Mouse (Mus musculus): ENCODE data around the gene Mrps18a. TPM values are rescaled to one million over a fixed set of nuclear protein-coding genes. Genes with fewer than 3 reads are reported as not detected.

Gene Mrps18a
- total RNA-seq, 1 experiment, result 90.0 TPM

GRCm38 (mm10) chr17:46165460-46165859 is 54.7 kb downstream of the Mrps18a start:
- Histone ChIP-seq H3K36me3 (ENCODE audit: control insufficient read depth, insufficient read depth, low read length, poor library complexity, severe bottlenecking) (peaks cover 23% of the 10 kb centered on the region; the same call in 1 of the 2 replicates), H3K27ac (ENCODE audit: insufficient read depth, low read depth, low read length, poor library complexity, severe bottlenecking) (no peak overlapping the region), H3K9me3 (ENCODE audit: control insufficient read depth, insufficient read depth, low read depth, low read length) (no peaks in the 10 kb centered on the region), H3K4me3 (ENCODE audit: insufficient read depth in 1 of 2, low read depth in 1 of 2, low read length in 2 of 2, poor library complexity in 1 of 2, severe bottlenecking in 1 of 2) (no peak overlapping the region), H3K9ac (ENCODE audit: insufficient read depth, low read depth, low read length, poor library complexity, severe bottlenecking) (no peak overlapping the region), H3K4me1 (ENCODE audit: control insufficient read depth in 2 of 2, insufficient read depth in 2 of 2, low read length in 2 of 2, poor library complexity in 1 of 2) (0 out of 4 replicates have a peak, but pooled peaks cover 0 to 1% of the 10 kb centered on the region in 2 experiments)
- in situ Hi-C loops (cut with MboI; ENCODE audit: low sequenced_read_pairs in 2 of 2, unreplicated experiment in 2 of 2), result no loop called here
- no peak for DNase-seq (ENCODE audit: low read depth, low spot score)
- TF ChIP-seq ZC3H11A (IDR thresholded peaks at IDR 0.05; ENCODE audit: borderline replicate concordance, low read depth, low read length) (no peak), HCFC1 (IDR thresholded peaks at IDR 0.05; ENCODE audit: borderline replicate concordance, insufficient read depth, low read length) (no peak), MAFK (IDR thresholded peaks at IDR 0.05; ENCODE audit: insufficient read depth, low read depth, low read length) (no peak), ZNF384 (IDR thresholded peaks at IDR 0.05; ENCODE audit: low read depth, low read length) (no peak), CHD2 (IDR thresholded peaks at IDR 0.05; ENCODE audit: low read depth, low read length) (no peak)

GRCm38 (mm10) chr17:46166270-46166669 is 55.5 kb downstream of the Mrps18a start:
- Histone ChIP-seq H3K36me3 (ENCODE audit: control insufficient read depth, insufficient read depth, low read length, poor library complexity, severe bottlenecking) (peaks cover 23% of the 10 kb centered on the region; the same call in 1 of the 2 replicates), H3K4me3 (ENCODE audit: insufficient read depth in 1 of 2, low read depth in 1 of 2, low read length in 2 of 2, poor library complexity in 1 of 2, severe bottlenecking in 1 of 2) (no peak overlapping the region), H3K9ac (ENCODE audit: insufficient read depth, low read depth, low read length, poor library complexity, severe bottlenecking) (no peak overlapping the region), H3K27ac (ENCODE audit: insufficient read depth, low read depth, low read length, poor library complexity, severe bottlenecking) (no peak overlapping the region), H3K4me1 (ENCODE audit: control insufficient read depth in 2 of 2, insufficient read depth in 2 of 2, low read length in 2 of 2, poor library complexity in 1 of 2) (0 out of 4 replicates have a peak, but pooled peaks cover 0 to 1% of the 10 kb centered on the region in 2 experiments), H3K9me3 (ENCODE audit: control insufficient read depth, insufficient read depth, low read depth, low read length) (no peaks in the 10 kb centered on the region)
- in situ Hi-C loops (cut with MboI; ENCODE audit: low sequenced_read_pairs in 2 of 2, unreplicated experiment in 2 of 2), result no loop called here
- no peak for DNase-seq (ENCODE audit: low read depth, low spot score)
- TF ChIP-seq HCFC1 (IDR thresholded peaks at IDR 0.05; ENCODE audit: borderline replicate concordance, insufficient read depth, low read length), result no peak

DNA sequence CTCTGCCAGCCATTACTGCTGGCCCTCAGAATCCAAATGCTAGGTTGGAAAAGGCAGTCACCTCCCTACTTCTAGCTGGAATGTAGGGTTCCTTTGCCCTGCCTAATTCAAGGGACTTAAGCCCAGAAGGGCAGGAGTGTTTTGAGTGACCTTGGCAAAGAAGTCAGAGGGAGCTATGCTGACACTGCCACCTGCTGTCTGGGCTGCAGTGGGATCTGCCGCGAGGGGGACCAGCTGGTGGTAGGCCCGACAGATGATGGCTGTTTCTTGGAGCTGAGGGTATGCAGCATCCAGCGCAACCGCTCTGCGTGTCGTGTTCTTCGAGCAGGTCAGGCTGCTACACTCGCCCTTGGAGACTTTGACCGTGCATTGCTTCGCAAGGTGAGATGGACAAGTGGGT is 56.2 kb downstream of the Mrps18a start:
- Histone ChIP-seq H3K4me1 (ENCODE audit: control insufficient read depth in 2 of 2, insufficient read depth in 2 of 2, low read length in 2 of 2, poor library complexity in 1 of 2) (0 out of 4 replicates have a peak, but pooled peaks cover 0 to 1% of the 10 kb centered on the region in 2 experiments), H3K9me3 (ENCODE audit: control insufficient read depth, insufficient read depth, low read depth, low read length) (no peaks in the 10 kb centered on the region), H3K9ac (ENCODE audit: insufficient read depth, low read depth, low read length, poor library complexity, severe bottlenecking) (no peak overlapping the region), H3K27ac (ENCODE audit: insufficient read depth, low read depth, low read length, poor library complexity, severe bottlenecking) (no peak overlapping the region), H3K36me3 (ENCODE audit: control insufficient read depth, insufficient read depth, low read length, poor library complexity, severe bottlenecking) (peaks cover 24% of the 10 kb centered on the region), H3K4me3 (ENCODE audit: insufficient read depth in 1 of 2, low read depth in 1 of 2, low read length in 2 of 2, poor library complexity in 1 of 2, severe bottlenecking in 1 of 2) (no peak overlapping the region)
- in situ Hi-C loops (cut with MboI; ENCODE audit: low sequenced_read_pairs in 2 of 2, unreplicated experiment in 2 of 2), result no loop called here
- TF ChIP-seq ZNF384 (IDR thresholded peaks at IDR 0.05; ENCODE audit: low read depth, low read length), result no peak
- no peak for TF ChIP-seq CHD2 (IDR thresholded peaks at IDR 0.05; ENCODE audit: low read depth, low read length)
- no peak for TF ChIP-seq ZC3H11A (IDR thresholded peaks at IDR 0.05; ENCODE audit: borderline replicate concordance, low read depth, low read length)
- no peak for TF ChIP-seq MAFK (IDR thresholded peaks at IDR 0.05; ENCODE audit: insufficient read depth, low read depth, low read length)
- no peak for TF ChIP-seq HCFC1 (IDR thresholded peaks at IDR 0.05; ENCODE audit: borderline replicate concordance, insufficient read depth, low read length)
- DNase-seq (ENCODE audit: low read depth, low spot score), result no peak

- H3K27ac ChIP-seq (ENCODE audit: insufficient read depth, low read depth, low read length, poor library complexity, severe bottlenecking), result no peak overlapping the region
- in situ Hi-C loops (cut with MboI; ENCODE audit: low sequenced_read_pairs in 2 of 2, unreplicated experiment in 2 of 2), result no loop called here
- H3K9me3 ChIP-seq (ENCODE audit: control insufficient read depth, insufficient read depth, low read depth, low read length), result no peaks in the 10 kb centered on the region
- H3K4me3 ChIP-seq (ENCODE audit: insufficient read depth in 1 of 2, low read depth in 1 of 2, low read length in 2 of 2, poor library complexity in 1 of 2, severe bottlenecking in 1 of 2), result no peak overlapping the region
- no peak overlapping the region for H3K9ac ChIP-seq (ENCODE audit: insufficient read depth, low read depth, low read length, poor library complexity, severe bottlenecking)
- H3K4me1 ChIP-seq (ENCODE audit: control insufficient read depth in 2 of 2, insufficient read depth in 2 of 2, low read length in 2 of 2, poor library complexity in 1 of 2), result 0 out of 4 replicates have a peak, but pooled peaks cover 0 to 1% of the 10 kb centered on the region in 2 experiments
- no peak for TF ChIP-seq CHD2 (IDR thresholded peaks at IDR 0.05; ENCODE audit: low read depth, low read length)
- TF ChIP-seq MAFK (IDR thresholded peaks at IDR 0.05; ENCODE audit: insufficient read depth, low read depth, low read length), result no peak
- TF ChIP-seq ZC3H11A (IDR thresholded peaks at IDR 0.05; ENCODE audit: borderline replicate concordance, low read depth, low read length), result no peak
- no peak for TF ChIP-seq HCFC1 (IDR thresholded peaks at IDR 0.05; ENCODE audit: borderline replicate concordance, insufficient read depth, low read length)
- no peak for TF ChIP-seq ZNF384 (IDR thresholded peaks at IDR 0.05; ENCODE audit: low read depth, low read length)
- H3K36me3 ChIP-seq (ENCODE audit: control insufficient read depth, insufficient read depth, low read length, poor library complexity, severe bottlenecking), result peaks cover 30% of the 10 kb centered on the region
- DNase-seq (ENCODE audit: low read depth, low spot score), result no peak
These were observed 57.5 kb downstream of the Mrps18a start for GRCm38 (mm10) chr17:46168318-46168717.

DNA sequence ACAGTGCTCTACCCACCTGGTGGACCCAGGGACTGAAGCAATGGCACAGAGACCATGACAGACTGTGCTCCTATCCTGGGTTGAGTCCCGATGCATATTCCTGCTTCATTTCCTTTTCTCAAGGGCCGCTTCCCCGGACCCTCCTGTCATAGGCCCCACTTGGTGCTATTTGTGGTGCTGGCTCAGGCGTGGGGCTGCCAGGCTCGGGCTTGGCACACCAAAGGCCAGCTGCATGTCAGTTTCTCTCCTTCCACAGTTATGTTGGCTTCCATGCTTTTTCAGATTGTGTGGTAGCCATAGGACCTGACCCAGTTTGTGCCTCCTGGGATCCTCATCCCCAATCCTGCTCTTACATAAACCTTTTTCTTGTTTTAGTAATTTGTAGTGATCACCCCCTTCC is 58.0 kb downstream of the Mrps18a start:
- Histone ChIP-seq H3K4me1 (ENCODE audit: control insufficient read depth in 2 of 2, insufficient read depth in 2 of 2, low read length in 2 of 2, poor library complexity in 1 of 2) (0 out of 4 replicates have a peak, but pooled peaks cover 0 to 1% of the 10 kb centered on the region in 2 experiments), H3K9ac (ENCODE audit: insufficient read depth, low read depth, low read length, poor library complexity, severe bottlenecking) (no peak overlapping the region), H3K27ac (ENCODE audit: insufficient read depth, low read depth, low read length, poor library complexity, severe bottlenecking) (no peak overlapping the region), H3K36me3 (ENCODE audit: control insufficient read depth, insufficient read depth, low read length, poor library complexity, severe bottlenecking) (peaks cover 30% of the 10 kb centered on the region), H3K9me3 (ENCODE audit: control insufficient read depth, insufficient read depth, low read depth, low read length) (no peaks in the 10 kb centered on the region), H3K4me3 (ENCODE audit: insufficient read depth in 1 of 2, low read depth in 1 of 2, low read length in 2 of 2, poor library complexity in 1 of 2, severe bottlenecking in 1 of 2) (no peak overlapping the region)
- DNase-seq (ENCODE audit: low read depth, low spot score), result no peak
- TF ChIP-seq CHD2 (IDR thresholded peaks at IDR 0.05; ENCODE audit: low read depth, low read length), result no peak
- TF ChIP-seq ZNF384 (IDR thresholded peaks at IDR 0.05; ENCODE audit: low read depth, low read length), result no peak
- no peak for TF ChIP-seq HCFC1 (IDR thresholded peaks at IDR 0.05; ENCODE audit: borderline replicate concordance, insufficient read depth, low read length)
- no peak for TF ChIP-seq ZC3H11A (IDR thresholded peaks at IDR 0.05; ENCODE audit: borderline replicate concordance, low read depth, low read length)
- TF ChIP-seq MAFK (IDR thresholded peaks at IDR 0.05; ENCODE audit: insufficient read depth, low read depth, low read length), result no peak
- in situ Hi-C loops (cut with MboI; ENCODE audit: low sequenced_read_pairs in 2 of 2, unreplicated experiment in 2 of 2), result no loop called here

All from ES-E14 (cell line).